Mouse (Mus musculus) lung, adult 18-20 months (tissue): ENCODE measurements around the gene Actl10.

ENCODE experiments used
- DNase-seq, 2 experiments: peaks; one replicate each; pipeline ENCODE4 v3.0.0; 2022; ENCODE audit warnings: mixed read lengths in 2 of 2

Gene Actl10

GRCm38 (mm10) chr2:154551927-154552326, 351 bp downstream of the Actl10 start:
- DNase-seq: no peak

- peak; percentile 77 to 87 for DNase-seq
Measured at GRCm38 (mm10) chr2:154552424-154552907, 890 bp downstream of the Actl10 start.

- no peak for DNase-seq
Measured at GRCm38 (mm10) chr2:154555235-154555634, 3.7 kb downstream of the Actl10 start.

- peak in 1 of 2 experiments; percentile 38 for DNase-seq
Measured at GRCm38 (mm10) chr2:154557184-154557832, 5.7 kb downstream of the Actl10 start.

- no peak for DNase-seq
Measured at GRCm38 (mm10) chr2:154558264-154559039, 6.9 kb downstream of the Actl10 start, which contains the start of gene Necab3. Gene Necab3, minus strand, starts transcription at chr2:154558890.

GRCm38 (mm10) chr2:154563612-154564170, 12.1 kb downstream of the Actl10 start:
- no peak for DNase-seq

GRCm38 (mm10) chr2:154565562-154565961, 14.0 kb downstream of the Actl10 start:
- no peak for DNase-seq

GRCm38 (mm10) chr2:154566641-154567040, 15.1 kb downstream of the Actl10 start:
- DNase-seq: no peak

- peak; percentile 56 to 57 for DNase-seq
Measured at GRCm38 (mm10) chr2:154567766-154568165, 16.2 kb downstream of the Actl10 start.

GRCm38 (mm10) chr2:154568329-154569070, 16.9 kb downstream of the Actl10 start:
- no peak for DNase-seq

- peak; percentile 52 to 56 for DNase-seq
Measured at GRCm38 (mm10) chr2:154569071-154569748, 17.6 kb downstream of the Actl10 start.

GRCm38 (mm10) chr2:154569836-154570286, 18.3 kb downstream of the Actl10 start, which contains the start of gene E2f1:
Gene E2f1, minus strand, starts transcription at chr2:154569892.
- peak; percentile 94 to 95 for DNase-seq

GRCm38 (mm10) chr2:154570666-154571065, 19.1 kb downstream of the Actl10 start:
- DNase-seq: no peak

- no peak for DNase-seq
Measured at GRCm38 (mm10) chr2:154571266-154571665, 19.7 kb downstream of the Actl10 start.

GRCm38 (mm10) chr2:154571976-154572375, 20.4 kb downstream of the Actl10 start:
- no peak for DNase-seq

- no peak for DNase-seq
Measured at GRCm38 (mm10) chr2:154572996-154573395, 21.4 kb downstream of the Actl10 start.

GRCm38 (mm10) chr2:154574271-154574670, 22.7 kb downstream of the Actl10 start:
- no peak for DNase-seq

GRCm38 (mm10) chr2:154576876-154577743, 25.5 kb downstream of the Actl10 start:
- DNase-seq: no peak

GRCm38 (mm10) chr2:154577744-154578067, 26.1 kb downstream of the Actl10 start:
- DNase-seq: no peak

GRCm38 (mm10) chr2:154580586-154580985, 29.0 kb downstream of the Actl10 start:
- no peak for DNase-seq

GRCm38 (mm10) chr2:154581421-154581820, 29.8 kb downstream of the Actl10 start:
- DNase-seq: no peak
